8 mouse cellular contexts compared by ENCODE assay signal in genomic region chr2:33467546-33468465, GRCm38 (mm10). TPM values are rescaled to one million over a fixed set of nuclear protein-coding genes. Genes with fewer than 3 reads are reported as not detected.
DNase-seq lines count a peak whose midpoint lies in the region; ATAC-seq and TF ChIP-seq lines count a peak whose summit lies in the region.

No protein-coding gene starts in this region.

- H3K9ac ChIP-seq in lung, embryonic 15.5 days = peak overlapping the region; percentile 88
- H3K9ac ChIP-seq in heart, embryonic 13.5 days = peak overlapping the region; percentile 96

- no peaks in the 10 kb centered on the region for H3K9me3 ChIP-seq in lung, embryonic 15.5 days
- H3K9me3 ChIP-seq in heart, embryonic 13.5 days = 0 out of 2 replicates have a peak, but pooled peaks cover 7% of the 10 kb centered on the region

- no peak for DNase-seq in lung, postnatal 10 days
- peak; percentile 48 for DNase-seq in adrenal gland, postnatal 25 days
- peak; percentile 63 to 68 for DNase-seq in kidney, postnatal 36 days
- no peak for DNase-seq in layer of hippocampus, postnatal 14 days (ENCODE audit: low spot score in 2 of 2)
- DNase-seq in thymus, postnatal 10 days (ENCODE audit: low spot score in 2 of 2) = no peak

- peak overlapping the region; percentile 80 for H3K4me2 ChIP-seq in lung, embryonic 15.5 days
- peak overlapping the region; percentile 88 for H3K4me2 ChIP-seq in heart, embryonic 13.5 days
- H3K4me2 ChIP-seq in myocyte (ENCODE audit: low read depth) = peak overlapping the region; percentile 91

- ATAC-seq in lung, embryonic 15.5 days (ENCODE audit: borderline replicate concordance, extremely low read depth, low FRiP score, low TSS enrichment) = no peak; the same call in 1 of the 2 replicates
- ATAC-seq in heart, embryonic 13.5 days (ENCODE audit: extremely low read depth, insufficient number of reproducible peaks, low FRiP score, low TSS enrichment) = no peak; the same call in 1 of the 2 replicates

- H3K27ac ChIP-seq in lung, embryonic 15.5 days = peak overlapping the region; percentile 36
- H3K27ac ChIP-seq in heart, embryonic 13.5 days (replicated peaks) = peak overlapping the region; percentile 67

- TF ChIP-seq POLR2A in myocyte (IDR thresholded peaks at IDR 0.05; ENCODE audit: insufficient read length, low read depth) = no peak

- H3ac ChIP-seq in myocyte (ENCODE audit: control insufficient read depth, insufficient read length) = peak overlapping the region; percentile 68

- H3K79me2 ChIP-seq in myocyte (ENCODE audit: control insufficient read depth, insufficient read depth) = peaks cover 36% of the 10 kb centered on the region

- peaks cover 21% of the 10 kb centered on the region for H3K4me1 ChIP-seq in lung, embryonic 15.5 days
- H3K4me1 ChIP-seq in heart, embryonic 13.5 days = peaks cover 30% of the 10 kb centered on the region

- peaks cover 13% of the 10 kb centered on the region for H3K36me3 ChIP-seq in lung, embryonic 15.5 days
- H3K36me3 ChIP-seq in heart, embryonic 13.5 days = peaks cover 22% of the 10 kb centered on the region
- H3K36me3 ChIP-seq in myocyte (ENCODE audit: control insufficient read depth, insufficient read depth) = peaks cover 13% of the 10 kb centered on the region

- peak overlapping the region; percentile 92 for H3K4me3 ChIP-seq in lung, embryonic 15.5 days
- peak overlapping the region; percentile 93 for H3K4me3 ChIP-seq in heart, embryonic 13.5 days
- peak overlapping the region; percentile 74 for H3K4me3 ChIP-seq in myocyte

- peaks cover 4% of the 10 kb centered on the region for H3K27me3 ChIP-seq in lung, embryonic 15.5 days
- peaks cover 14% of the 10 kb centered on the region; the same call in 1 of the 2 replicates for H3K27me3 ChIP-seq in heart, embryonic 13.5 days (replicated peaks)
- H3K27me3 ChIP-seq in myocyte (ENCODE audit: control insufficient read depth, insufficient read depth, insufficient read length) = peaks cover 5% of the 10 kb centered on the region

- 4% methylated on average over 52 of the region's 57 CpGs for WGBS in lung, embryonic 15.5 days
- 6% methylated on average over 49 of the region's 57 CpGs for WGBS in heart, embryonic 13.5 days

TF ChIP-seq in myocyte, 11 proteins besides CTCF, POLR2A, EP300 and RAD21:
- TF ChIP-seq MYOG (IDR thresholded peaks at IDR 0.05; ENCODE audit: control insufficient read depth in 1 of 3, insufficient read depth in 1 of 3, insufficient read length in 2 of 3, low read depth in 2 of 3) (peak in 1 of 3 experiments; percentile 62), MYOD1 (IDR thresholded peaks at IDR 0.05; ENCODE audit: control insufficient read depth in 1 of 3, insufficient read length in 2 of 3, low read depth in 2 of 3) (peak in 1 of 3 experiments; percentile 40), SRF (IDR thresholded peaks at IDR 0.05; ENCODE audit: control insufficient read depth, insufficient read length, low read depth) (no peak), REST (IDR thresholded peaks at IDR 0.05; ENCODE audit: insufficient read depth, insufficient read length) (no peak), TCF3 (IDR thresholded peaks at IDR 0.05; ENCODE audit: insufficient read length, low read depth) (no peak), E2F4 (IDR thresholded peaks at IDR 0.05; ENCODE audit: insufficient read depth) (no peak), TCF12 (IDR thresholded peaks at IDR 0.05; ENCODE audit: insufficient read depth, poor library complexity, severe bottlenecking) (no peak), CEBPB (IDR thresholded peaks at IDR 0.05; ENCODE audit: insufficient read depth, poor library complexity, severe bottlenecking) (no peak), USF1 (IDR thresholded peaks at IDR 0.05; ENCODE audit: low read depth) (no peak), POLR2AphosphoS2 (IDR thresholded peaks at IDR 0.05; ENCODE audit: insufficient read length, low read depth) (no peak), MAX (IDR thresholded peaks at IDR 0.05; ENCODE audit: low read depth) (no peak)

RNA-seq across cellular contexts. Expression of gene Zbtb43, which starts 0.6 kb away (rescaled TPM):
- 16.7 and 19.1 TPM in 2 replicates for polyA plus RNA-seq in lung, embryonic 15.5 days (2015; fragmentation: Nextera tagmentation; extraction: Ambion mirVana)
- 22.2 and 27.4 TPM in 2 replicates for total RNA-seq in adrenal gland, postnatal 25 days (2021)
- polyA plus RNA-seq in heart, embryonic 13.5 days (2015; fragmentation: Nextera tagmentation; extraction: Ambion mirVana) = 10.3 and 10.5 TPM in 2 replicates
- polyA plus RNA-seq in myocyte (2012; fragmentation: generic; extraction: Trizol) = 10.5 TPM
- 10 to 100 TPM; 22.0 to 26.3 TPM for total RNA-seq in layer of hippocampus, postnatal 14 days (2021)

RNA-seq across cellular contexts. Expression of gene Zbtb34, which starts 36.7 kb away (rescaled TPM):
- 6.6 and 7.5 TPM in 2 replicates for polyA plus RNA-seq in lung, embryonic 15.5 days (2015; fragmentation: Nextera tagmentation; extraction: Ambion mirVana)
- total RNA-seq in adrenal gland, postnatal 25 days (2021) = 8.0 and 12.5 TPM in 2 replicates
- 3.5 TPM in 2 replicates for polyA plus RNA-seq in heart, embryonic 13.5 days (2015; fragmentation: Nextera tagmentation; extraction: Ambion mirVana)
- 3.1 TPM for polyA plus RNA-seq in myocyte (2012; fragmentation: generic; extraction: Trizol)
- total RNA-seq in layer of hippocampus, postnatal 14 days (2021) = 10 to 100 TPM; 13.7 to 16.1 TPM

Comparison
In these comparisons a context has a peak if more than half of its experiments do, and no peak if none do; other contexts are left out.
1. DNase-seq: peak in adrenal gland, postnatal 25 days (single experiment) and kidney, postnatal 36 days (2 of 2); none in lung, postnatal 10 days (single experiment), layer of hippocampus, postnatal 14 days (0 of 2) and thymus, postnatal 10 days (0 of 2).
2. Peak in every context shown above with its lines, with median percentiles within 50 percentile points of each other: H3K4me2 ChIP-seq and H3K4me3 ChIP-seq.